Mouse (Mus musculus): ENCODE results near the gene Tspan15.

DNA sequence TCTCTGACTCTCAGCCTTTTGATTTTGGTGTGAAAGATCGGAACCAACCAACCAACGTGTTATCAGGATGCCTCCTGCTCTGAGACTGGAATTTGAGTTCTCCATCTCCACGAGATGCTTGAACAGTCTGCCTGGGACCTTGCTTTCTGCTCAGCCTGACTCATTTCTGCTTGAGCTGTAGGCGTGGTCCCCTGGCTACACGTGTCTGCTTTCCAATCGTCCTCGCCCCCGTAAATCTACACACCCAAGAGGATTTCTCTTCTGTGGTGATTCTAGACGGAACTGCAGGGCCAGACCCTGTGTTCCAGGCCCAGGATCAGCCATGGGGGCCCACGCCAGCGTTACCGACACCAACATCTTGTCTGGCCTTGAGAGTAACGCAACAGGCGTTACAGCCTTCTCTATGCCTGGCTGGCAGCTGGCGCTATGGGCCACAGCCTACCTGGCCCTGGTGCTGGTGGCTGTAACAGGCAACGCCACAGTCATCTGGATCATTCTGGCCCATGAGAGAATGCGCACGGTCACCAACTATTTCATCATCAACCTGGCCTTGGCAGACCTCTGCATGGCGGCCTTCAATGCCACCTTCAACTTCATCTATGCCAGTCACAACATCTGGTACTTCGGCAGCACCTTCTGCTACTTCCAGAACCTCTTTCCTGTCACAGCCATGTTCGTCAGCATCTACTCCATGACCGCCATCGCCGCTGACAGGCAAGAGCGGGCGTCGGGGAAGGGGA lies 21.6 kb upstream of the Tspan15 start:
- TF ChIP-seq POLR2A (IDR thresholded peaks at IDR 0.05; ENCODE audit: borderline replicate concordance, low read depth, low read length) = no peak
- TF ChIP-seq CTCF (IDR thresholded peaks at IDR 0.05; ENCODE audit: low read depth, low read length) = no peak

Measured in bone marrow macrophage, adult 2 months (primary cell).